Mouse (Mus musculus) cerebellum, postnatal 36 days (tissue): ENCODE results near the gene Grb14.

ENCODE experiments used
- DNase-seq, 2 experiments: peaks; one replicate each; pipeline ENCODE4 v3.0.0; 2021 to 2022; ENCODE audit warnings: mixed read lengths in 2 of 2

The Grb14 gene

DNA sequence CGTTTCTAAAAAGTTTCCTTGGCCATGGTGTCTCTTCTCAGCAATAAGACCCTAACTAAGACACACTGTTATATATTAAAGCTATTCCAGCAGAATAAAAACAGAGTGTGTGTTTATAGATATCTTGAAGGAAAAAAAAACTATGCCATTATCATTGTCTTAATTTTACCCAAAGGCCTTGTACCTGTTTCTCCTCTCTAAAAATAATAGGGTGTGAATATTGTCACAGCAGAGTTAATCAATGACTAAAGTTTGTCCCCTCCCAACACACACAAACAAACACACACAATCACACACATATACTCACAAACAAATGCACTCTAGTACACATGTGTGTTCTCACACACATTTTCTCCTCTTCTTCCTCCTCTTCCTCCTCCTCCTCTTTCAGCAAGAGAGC lies at the start of gene Grb14:
Gene Grb14, minus strand, starts transcription at position 101 of the 400 bp plus-strand sequence.
- DNase-seq, result no peak

DNA sequence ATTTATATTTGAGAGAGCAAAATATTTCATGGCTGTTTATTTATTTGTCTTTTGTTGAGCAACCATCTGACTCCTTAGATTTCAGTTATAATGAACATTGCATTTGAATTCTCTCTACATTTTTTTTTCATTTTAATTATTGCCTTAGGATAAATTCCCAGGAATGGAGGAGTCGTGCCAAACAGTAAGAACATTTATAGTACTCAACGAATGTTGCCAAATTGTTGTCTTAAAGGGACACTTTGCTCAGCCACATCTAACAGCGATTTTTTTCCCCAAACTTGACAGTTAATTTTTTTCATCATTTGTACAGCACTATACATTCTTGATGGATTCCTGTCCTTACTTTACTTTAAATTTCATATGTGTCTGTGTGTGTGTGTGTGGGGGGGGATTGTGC lies 47.4 kb upstream of the Grb14 start:
- DNase-seq, result no peak

DNA sequence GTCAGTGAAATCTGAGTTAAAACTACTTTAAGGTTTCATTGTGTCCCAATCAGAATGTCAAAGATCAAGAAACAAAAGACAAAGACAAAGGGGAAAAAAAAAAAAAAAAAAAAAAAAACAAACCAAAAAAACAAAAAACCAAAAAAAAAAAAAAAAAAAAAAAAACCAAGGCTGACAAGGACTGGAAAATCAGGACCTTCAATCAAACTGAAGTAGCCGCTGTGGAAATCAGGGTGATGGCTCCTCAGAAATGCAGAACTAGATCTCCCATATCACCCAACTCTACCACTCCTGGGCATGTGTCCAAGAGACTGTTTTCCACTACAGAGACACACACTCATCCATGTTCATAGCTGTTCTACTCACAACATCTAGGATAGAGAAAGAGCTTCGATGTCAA lies 29.0 kb upstream of the Grb14 start:
- no peak for DNase-seq

DNA sequence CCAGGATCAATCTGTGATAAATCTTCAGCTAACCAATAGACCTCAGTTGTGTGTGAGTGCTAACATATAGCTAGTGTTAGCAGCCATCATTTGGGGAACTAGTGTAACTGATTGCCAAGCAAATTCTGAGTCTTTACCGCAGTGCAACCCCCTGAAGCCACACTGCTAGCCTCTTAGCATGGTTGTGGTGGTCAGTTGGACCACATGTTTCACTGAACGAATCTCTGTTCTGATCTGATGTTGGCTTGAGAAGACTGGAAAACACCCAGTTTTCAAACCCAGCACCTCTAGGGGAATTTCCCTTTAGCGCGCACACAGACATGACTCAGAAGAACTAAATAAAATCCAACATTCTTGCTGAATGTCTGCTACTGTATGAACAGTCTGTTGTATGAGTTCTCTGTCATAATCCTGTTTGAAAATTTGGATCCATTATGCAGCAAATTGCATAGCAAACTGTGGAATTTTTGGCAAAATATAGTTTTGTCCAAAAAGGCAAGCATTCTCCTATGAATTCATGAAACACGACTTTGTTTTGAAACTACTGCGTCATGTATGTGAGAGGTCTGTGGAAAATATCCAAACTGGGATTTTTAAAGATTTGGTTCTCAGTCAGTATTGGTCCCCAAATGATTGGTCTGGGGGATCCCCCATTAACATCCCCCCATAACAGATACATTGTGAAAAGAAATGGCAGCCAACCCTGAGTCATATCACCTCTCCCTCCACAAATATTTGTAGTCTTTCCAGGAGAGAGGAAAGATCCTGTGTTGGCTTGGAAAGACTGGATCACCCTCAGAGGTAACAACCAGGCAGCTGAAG lies 27.6 kb upstream of the Grb14 start:
- no peak for DNase-seq

DNA sequence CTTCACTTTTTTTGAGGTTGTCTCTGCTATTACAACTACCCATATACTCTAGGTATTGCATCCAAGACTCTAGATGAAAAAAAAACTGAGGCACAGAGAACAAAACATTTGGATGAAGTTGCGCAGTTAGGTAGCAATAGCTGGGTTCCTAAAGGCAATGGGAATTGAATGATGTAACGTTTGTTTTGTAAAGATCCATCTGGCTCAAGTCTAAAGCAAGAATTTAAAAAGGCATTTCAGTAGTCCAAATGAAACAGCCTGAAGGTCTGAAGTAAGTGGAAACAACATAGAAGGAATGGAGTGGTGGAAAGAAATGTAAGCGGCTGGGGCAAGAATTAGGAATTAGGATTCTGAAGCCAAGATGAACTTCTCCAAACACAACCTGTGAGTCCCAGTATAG lies 26.0 kb upstream of the Grb14 start:
- DNase-seq, result no peak

DNA sequence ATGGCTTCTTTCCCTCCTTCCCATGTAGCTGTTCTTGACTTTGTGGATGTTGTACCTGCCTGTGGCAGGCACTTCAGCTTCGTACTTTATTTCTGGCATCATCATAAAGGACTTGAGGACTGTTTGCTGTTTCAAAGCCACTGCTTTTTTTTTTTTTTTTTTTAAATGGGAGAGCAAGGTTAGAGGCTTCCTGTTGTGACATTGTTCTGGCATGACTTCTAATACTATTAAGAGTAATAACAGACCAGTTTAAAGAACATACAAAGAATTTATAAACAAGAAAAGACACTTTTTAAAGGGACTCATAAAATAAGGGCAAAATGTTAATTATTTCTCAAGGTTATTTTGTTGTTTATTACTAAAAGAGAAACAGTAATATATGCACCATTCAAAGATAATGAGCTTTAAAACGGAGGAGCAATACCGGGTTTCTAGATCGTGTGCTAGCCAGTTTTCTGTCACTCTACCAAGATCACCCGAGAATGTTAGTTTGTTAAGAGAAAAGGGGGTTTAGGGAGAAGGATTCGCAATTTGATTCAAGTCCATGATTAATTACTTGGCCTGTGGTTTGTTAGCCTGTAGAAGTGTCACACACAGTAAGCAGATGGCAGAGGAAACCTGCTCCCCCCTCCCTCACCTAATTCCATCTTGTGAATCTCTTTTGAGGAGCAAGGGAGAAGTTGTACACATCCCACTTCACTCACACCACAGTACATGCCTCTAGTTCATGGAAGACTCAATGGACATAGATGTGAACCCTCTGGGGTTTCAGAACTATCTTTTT lies 23.6 kb upstream of the Grb14 start:
- DNase-seq, result no peak

DNA sequence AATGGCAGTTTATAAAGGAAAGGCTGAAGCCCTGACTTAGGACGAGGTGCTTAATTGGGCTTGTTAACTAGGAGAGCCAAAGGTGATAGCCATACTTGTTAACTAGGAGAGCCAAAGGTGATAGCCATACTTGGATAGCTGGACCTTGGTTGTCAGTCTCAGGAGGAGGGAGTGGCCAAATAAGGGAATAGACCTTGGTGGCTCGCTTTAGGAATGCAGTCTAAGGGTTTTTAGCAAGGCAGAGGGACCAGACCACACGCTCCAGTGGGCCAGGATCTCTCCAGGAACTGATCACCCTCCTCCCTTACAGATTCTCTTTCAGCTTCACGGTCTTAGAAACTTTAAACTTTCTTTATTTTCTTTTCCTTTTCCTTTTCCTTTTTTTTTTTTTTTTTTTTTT lies 13.4 kb upstream of the Grb14 start:
- no peak for DNase-seq

DNA sequence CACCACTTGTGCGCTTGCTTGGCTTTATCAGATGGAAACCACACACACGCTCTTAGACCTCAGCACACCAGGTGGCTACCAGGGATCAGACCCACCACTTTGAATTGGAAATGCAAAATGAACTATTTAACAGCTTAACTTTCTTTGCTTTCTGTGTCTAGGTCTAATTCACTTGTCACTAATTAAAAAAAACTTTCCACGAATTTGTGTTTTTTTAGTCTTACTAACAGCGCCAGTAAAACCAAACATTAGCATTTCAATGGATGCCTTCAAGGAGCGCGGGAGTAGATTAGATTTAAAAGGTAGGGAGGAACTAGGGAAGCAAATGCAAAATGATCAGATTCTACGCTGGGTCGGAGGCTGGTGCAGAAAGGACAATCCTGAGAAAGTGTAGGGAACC lies 12.8 kb upstream of the Grb14 start:
- no peak for DNase-seq

DNA sequence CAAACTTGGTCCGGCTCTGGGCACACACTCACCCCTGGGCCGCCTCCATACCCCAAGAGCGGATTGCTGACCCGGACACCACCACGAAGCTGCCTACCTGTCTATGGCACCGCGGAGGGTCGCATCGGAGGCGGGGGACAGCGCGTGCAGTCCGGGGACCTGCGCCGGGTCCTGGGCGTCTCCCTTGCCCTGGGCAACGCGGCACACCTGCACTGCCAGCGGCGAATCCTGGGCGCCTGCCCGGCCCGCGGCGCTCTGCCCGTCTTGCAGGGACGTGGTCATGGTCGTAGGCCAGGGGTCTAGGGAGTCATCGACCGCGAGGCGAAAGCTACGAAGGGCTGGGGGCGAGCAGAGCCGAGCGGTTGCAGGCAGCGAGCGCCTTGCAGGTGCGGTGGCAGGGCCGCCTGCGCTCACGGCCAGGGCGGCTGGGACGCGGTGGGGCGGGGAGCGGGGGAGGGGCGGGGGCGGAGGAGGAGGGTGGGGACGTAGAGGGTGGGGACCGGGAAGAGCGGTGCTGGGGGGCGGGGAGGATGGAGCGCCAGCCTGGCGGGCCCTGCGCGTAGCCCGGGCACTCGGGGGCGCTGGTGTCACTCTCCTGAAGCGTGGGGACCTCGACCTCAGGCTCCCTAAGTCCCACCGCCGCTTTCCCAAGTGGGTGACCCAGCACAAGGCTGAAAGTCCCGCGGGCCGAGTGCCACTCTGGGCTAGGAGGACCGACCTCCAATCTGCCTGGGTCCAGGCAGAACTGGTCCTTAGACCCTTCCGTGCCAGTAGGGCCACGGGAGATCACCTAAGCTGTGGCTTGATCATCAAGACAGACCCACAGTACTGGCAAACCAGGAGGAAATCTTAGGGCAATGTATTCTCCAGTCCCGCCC lies 2.2 kb downstream of the Grb14 start:
- DNase-seq, result peak; percentile 36 to 53

DNA sequence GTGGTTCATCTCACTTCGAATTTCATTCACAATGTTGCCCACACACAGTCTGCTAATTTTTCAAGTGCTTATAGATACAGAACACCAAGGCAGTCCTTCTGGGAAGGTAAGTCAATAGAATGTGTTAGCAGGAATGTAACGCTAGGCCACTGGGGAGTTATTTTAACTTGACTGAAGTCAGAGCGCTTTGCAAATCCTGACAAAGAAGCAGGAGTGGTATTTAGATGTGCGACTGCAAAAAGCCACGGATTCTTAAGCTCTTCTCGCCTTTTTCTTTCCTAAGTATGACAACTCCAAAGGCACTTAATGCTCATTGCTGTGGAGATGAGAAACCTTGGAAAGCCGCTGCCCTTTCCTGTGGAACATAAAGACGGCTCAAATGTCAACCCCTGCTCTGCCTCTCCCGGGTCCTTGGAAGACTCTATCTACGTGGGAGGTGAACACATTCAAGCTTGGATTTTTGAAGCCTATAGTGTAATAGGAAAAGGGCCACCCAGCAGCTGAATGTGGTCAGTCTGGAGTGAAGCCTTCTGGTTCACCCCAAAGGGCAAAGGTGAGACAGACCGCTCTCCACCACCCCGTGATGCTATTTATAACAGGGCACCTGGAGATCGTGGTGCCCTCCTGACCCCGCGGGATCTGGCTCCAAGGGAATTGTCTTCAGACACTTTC lies 3.0 kb downstream of the Grb14 start:
- no peak for DNase-seq

DNA sequence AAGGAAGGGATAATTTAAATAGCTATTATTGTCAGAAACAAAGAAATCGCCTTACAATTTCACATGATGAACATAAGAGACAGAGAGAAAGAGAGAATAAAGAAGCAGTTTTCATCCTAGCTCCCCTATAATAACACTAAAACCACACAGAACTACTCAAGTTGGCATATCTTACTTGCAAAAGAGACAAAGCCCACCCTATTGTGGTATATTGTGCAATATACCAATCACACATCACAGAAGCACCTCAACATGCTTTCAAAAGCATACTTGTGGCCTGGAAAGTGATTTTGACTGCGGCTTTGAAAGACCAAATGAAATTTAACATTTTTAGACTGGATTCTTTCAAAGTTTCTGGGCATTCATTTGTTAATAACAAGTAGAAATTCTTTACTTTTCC lies 7.4 kb downstream of the Grb14 start:
- DNase-seq, result no peak

DNA sequence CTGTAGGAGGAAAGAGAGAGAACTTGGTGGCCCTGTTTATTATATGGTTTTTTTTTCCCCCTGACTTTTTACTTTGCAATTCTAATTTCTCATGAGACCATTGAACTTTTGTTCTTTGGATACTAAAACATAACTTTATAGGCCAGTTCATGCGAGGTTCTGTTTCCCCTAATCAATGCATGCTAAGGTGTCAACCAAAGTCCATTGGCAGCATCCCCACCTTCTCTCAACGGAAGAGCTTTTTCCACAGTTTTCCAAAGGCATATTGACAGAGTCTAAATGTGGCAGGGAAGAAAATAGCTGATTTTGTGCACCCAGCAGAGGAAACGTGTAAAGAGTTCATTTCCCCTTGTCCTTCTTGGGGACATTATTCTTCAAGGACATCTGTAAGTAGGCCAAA lies 10.2 kb downstream of the Grb14 start:
- no peak for DNase-seq

DNA sequence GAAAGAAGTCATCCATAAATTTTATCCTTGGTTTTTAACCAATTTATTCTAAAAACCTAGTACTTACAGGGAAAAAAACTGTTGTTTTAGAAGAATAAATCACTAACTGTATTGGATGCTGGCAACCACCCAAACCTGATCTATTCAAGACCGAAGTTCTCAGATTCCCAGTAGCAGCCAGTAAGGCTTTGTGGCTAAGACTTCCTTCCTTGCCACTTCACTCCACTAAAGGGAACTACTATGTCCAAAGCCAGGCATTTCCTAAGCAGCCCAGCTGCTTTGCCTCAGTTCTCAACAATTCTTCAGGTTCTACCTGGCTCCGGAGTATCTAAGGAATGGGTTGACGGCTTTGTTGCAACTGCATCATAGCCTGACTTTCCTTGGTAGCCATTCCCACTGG lies 14.7 kb downstream of the Grb14 start:
- DNase-seq, result no peak

DNA sequence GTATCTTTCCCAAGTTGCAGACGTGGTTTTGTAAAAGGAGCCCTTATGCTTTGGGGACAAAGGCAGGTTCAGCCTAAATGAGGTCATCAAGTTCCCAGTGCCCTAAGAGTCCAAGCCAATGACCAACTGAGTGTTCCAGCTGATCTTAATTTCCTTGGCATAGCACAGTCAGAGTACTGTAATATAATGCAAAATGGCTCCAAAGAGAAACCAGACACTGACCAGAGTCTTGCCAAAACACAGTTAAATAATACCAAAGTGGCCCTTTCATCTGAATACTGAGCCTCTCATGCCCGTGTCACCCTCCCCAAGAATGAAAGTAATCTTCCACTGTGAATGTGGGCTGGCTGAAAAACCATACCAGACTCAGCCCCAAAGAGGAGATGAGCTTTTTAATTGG lies 17.4 kb downstream of the Grb14 start:
- DNase-seq, result no peak

DNA sequence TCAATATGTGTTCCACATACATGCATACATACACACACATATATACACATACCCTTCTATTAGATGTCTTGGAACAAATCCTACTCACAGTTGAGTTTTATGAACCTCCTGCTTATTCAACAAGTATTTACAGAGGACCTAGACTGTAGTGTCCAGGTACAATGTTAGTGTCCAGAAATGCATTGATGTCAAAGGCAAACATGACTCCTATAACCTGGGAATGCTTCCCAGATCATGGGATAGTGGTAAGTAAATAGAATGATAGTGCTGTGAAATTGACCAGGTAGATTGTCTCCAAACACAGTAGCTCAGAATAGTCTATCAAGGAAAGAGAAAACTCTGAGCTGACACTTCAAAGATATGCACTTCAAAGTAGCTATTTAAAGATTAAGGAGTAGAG lies 19.7 kb downstream of the Grb14 start:
- DNase-seq, result no peak

DNA sequence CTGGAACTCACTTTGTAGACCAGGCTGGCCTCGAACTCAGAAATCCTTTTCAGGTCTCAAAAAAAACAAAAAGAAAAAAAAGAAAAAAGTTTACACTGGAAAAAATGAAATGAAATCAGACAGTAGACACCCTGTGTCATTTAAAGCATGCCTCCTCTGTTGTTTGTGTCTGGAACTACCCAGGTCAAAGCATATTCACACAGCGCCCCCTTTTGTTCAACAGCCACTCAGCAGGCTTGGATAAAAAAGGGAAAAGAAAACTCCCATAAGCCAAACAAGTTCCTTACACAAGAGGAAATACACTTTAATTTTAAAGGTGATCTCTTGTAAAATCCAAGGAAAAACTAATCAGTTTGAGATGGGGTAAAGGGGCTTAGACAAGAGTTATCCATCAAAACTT lies 21.4 kb downstream of the Grb14 start:
- peak; percentile 33 to 41 for DNase-seq

DNA sequence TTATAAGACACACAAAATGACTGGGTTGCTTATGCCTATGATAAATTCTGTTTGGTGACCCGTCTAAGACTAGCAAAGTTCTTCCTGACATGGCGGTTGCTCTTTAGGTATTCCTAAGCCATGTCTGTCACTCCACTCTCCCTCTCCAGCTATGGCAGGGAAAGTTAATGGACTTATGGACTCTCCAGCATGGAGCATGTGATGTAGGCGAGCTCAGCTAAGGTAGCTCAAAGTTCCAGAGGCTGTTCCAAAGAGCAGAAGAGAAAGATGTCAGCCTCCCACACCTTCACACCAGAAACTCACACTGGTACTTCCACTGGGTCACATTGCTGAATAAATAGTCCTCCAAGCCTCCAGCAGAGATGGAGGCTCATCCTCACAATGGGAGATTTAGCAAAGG lies 22.2 kb downstream of the Grb14 start:
- no peak for DNase-seq

DNA sequence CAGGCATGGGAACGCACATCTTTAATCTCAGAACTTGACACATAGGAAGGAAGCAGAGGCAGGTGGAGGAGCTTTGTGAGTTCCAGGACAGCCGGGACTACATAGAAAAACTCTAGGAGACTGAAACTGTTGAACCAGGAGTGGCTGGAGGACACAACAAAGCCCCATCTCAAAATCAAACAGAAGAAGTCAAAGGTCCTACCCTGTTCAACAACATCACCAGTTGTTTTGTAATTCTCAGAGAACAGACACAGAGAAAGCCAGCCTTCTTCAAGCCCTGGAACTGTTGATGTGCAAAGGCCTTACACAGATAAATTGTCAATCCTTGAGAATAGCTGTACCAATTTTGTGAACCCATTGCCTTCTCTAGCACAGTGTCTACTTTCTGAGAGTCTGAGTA lies 29.7 kb downstream of the Grb14 start:
- no peak for DNase-seq

DNA sequence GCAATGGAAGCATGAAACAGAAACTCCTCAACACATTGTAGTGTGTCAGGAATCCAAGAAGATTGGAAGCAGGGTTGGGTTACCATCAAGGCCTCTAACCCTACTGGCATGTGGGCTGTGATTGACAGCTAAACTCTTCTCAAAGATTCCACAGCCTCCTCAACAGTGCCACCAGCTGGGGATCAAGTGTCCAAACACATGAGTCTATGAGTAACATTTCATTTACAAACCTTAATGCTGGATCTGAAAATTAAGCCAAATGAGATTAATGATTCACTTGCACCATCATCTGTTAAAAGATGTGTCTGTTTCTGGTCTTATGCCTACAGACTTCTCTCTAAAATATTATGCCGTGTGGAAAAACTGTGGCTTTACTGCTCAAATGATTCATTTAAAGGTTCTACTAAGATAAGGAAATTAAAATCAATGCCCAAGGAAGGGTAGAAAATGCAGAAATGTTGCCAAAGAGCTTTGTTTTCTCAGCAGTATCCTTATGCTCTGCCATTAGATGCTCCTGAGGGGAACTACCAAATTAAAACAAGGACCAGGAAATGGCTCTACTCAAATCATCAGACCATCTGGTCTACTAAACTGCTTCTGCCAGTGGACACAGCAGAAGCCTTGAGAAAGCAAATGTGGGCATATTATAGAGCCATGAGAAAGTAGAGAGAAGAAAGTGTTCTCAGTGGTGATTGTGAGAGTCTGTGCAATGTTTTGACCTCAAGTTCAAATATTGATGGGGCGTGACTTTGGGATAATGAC lies 35.2 kb downstream of the Grb14 start:
- no peak for DNase-seq

DNA sequence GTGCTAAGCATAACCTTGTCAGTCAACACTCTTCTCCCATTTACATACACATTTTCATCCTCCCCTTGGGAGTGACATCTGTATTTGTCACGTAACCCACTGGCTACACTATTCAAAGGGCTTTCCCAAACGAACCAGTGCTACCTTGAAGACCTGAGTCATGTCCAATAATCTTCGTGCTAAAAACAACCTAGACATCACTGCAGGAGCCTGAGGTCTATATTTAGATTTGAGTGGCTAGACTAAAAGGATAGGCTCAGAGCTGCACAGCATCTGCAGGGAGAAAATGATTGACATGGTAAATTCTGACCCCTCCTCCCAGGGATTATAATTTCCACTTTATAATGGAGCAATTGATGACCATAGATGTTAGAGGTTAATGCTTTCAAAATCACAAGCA lies 37.0 kb downstream of the Grb14 start:
- DNase-seq, result no peak

DNA sequence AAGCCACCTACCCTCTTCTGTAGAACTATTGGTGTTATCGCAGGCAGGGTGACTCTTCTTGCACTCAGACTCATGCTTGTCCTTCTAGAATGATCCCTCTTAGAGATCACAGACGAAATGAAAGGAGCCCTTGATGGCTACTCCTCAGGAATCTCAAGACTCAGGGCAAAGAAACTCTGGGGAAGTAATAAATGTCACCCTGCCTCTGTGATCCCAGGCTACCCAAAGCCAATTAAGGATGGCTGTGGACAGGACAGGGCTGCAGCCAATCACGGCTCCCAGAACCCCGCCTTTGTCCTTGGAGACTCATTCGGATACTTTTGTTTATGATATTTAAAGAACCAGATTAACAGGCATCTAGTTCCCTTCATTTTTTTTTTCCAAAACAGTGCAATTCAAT lies 49.2 kb downstream of the Grb14 start:
- no peak for DNase-seq

DNA sequence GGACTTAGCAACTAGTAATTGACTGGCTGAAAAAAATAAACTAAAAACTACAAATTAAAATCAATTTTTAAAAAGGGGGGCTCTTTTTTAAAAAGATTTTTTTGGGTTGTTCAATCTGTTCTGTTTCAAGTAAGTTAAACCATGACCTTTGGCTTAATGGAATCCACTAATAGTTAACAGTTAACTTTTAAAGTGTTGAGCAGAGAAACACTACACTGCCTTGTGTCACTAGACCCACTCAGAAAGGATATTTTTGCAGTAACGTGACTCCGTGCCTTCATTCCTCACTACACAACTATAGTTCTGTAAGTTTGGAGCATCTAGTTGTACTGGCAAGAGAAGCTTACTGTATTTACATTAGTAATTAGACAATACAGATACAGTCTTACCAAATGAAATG lies 50.2 kb downstream of the Grb14 start:
- no peak for DNase-seq
